Comparison of ENCODE assay signal across 10 mouse cellular contexts in genomic region chr7:45172974-45173373, GRCm38 (mm10). TPM values are rescaled to one million over a fixed set of nuclear protein-coding genes. Genes with fewer than 3 reads are reported as not detected.
A peak's percentile ranks its signal among the peaks of the same experiment; 100 is the strongest.
DNase-seq lines count a peak whose midpoint lies in the region; ATAC-seq lines count a peak whose summit lies in the region.
"Had no signal": no experiment of that assay in that cellular context is flagged by ENCODE, and none has a peak within 500 bp of the region (broad histone marks: within the 10 kb centered on the region; RNA-seq: fewer than 3 reads in every experiment).

No protein-coding gene starts in this region.

- no peak for ATAC-seq in liver, embryonic 13.5 days (ENCODE audit: low read depth)

- no peak overlapping the region for H3K27ac ChIP-seq in liver, embryonic 13.5 days

- H3K9me3 ChIP-seq in liver, embryonic 13.5 days (replicated peaks), result peaks cover 27% of the 10 kb centered on the region

- 48% methylated on average over 7 of the region's 7 CpGs for WGBS in liver, embryonic 13.5 days (ENCODE audit: insufficient replicate concordance)

- H3K4me1 ChIP-seq in liver, embryonic 13.5 days (replicated peaks), result peaks cover 5% of the 10 kb centered on the region; the same call in 1 of the 2 replicates

- H3K4me2 ChIP-seq in liver, embryonic 13.5 days, result no peak overlapping the region

- no peak overlapping the region for H3K4me3 ChIP-seq in liver, embryonic 13.5 days (replicated peaks)

- peak; percentile 59 to 78 for DNase-seq in cerebellum, postnatal 25 days
- DNase-seq in cerebellum, postnatal 4 days (ENCODE audit: low spot score in 2 of 2), result no peak
- DNase-seq in right cerebral cortex, postnatal 14 days, result peak; percentile 57
- no peak for DNase-seq in right cerebral cortex, adult 2 months (ENCODE audit: low spot score in 2 of 2)
- DNase-seq in liver, embryonic 13.5 days, result peak; percentile 32
- DNase-seq in thymus, postnatal 25 days, result peak; percentile 54
- no peak for DNase-seq in layer of hippocampus, postnatal 36 days
- no peak for DNase-seq in heart, adult 8-10 months (ENCODE audit: low spot score)
- DNase-seq: gastrocnemius, postnatal 10 days had no signal

- H3K27me3 ChIP-seq in liver, embryonic 13.5 days, result peaks cover 93% of the 10 kb centered on the region

- no peaks in the 10 kb centered on the region for H3K36me3 ChIP-seq in liver, embryonic 13.5 days

- no peak overlapping the region for H3K9ac ChIP-seq in liver, embryonic 13.5 days

RNA-seq across cellular contexts. Expression of gene Gfy, which starts 6.4 kb away (rescaled TPM):
- not detected in 2 replicates for polyA plus RNA-seq in liver, embryonic 13.5 days (2015; fragmentation: Nextera tagmentation; extraction: Ambion mirVana)
- total RNA-seq in layer of hippocampus, postnatal 36 days (2021), result under 1 TPM; 0.17 to 0.28 TPM
- not detected for total RNA-seq in heart, adult 8-10 months (2022)
- polyA plus RNA-seq: liver, embryonic 16.5 days had no signal

RNA-seq across cellular contexts. Expression of gene Pth2, which starts 7.8 kb away (rescaled TPM):
- polyA plus RNA-seq in liver, embryonic 13.5 days (2015; fragmentation: Nextera tagmentation; extraction: Ambion mirVana), result not detected in 2 replicates
- not detected for total RNA-seq in layer of hippocampus, postnatal 36 days (2021)
- total RNA-seq in heart, adult 8-10 months (2022), result not detected
- total RNA-seq: gastrocnemius, postnatal 10 days had no signal
- polyA plus RNA-seq: liver, embryonic 16.5 days had no signal

RNA-seq across cellular contexts. Expression of gene Slc17a7, which starts 9.2 kb away (rescaled TPM):
- polyA plus RNA-seq in liver, embryonic 13.5 days (2015; fragmentation: Nextera tagmentation; extraction: Ambion mirVana), result not detected in 2 replicates
- total RNA-seq in layer of hippocampus, postnatal 36 days (2021), result 1,000 to 10,000 TPM; 1,360 to 1,418 TPM
- total RNA-seq in heart, adult 8-10 months (2022), result 10 to 100 TPM; 32.0 to 50.7 (median 41.1) TPM
- polyA plus RNA-seq: liver, embryonic 16.5 days had no signal

RNA-seq across cellular contexts. Expression of gene Aldh16a1, which starts 18.6 kb away (rescaled TPM):
- polyA plus RNA-seq in liver, embryonic 13.5 days (2015; fragmentation: Nextera tagmentation; extraction: Ambion mirVana), result 28.0 and 30.3 TPM in 2 replicates
- total RNA-seq in layer of hippocampus, postnatal 36 days (2021), result 10 to 100 TPM; 10.5 to 18.0 TPM
- total RNA-seq in heart, adult 8-10 months (2022), result 10 to 100 TPM; 24.9 to 36.9 (median 29.2) TPM

RNA-seq across cellular contexts. Expression of gene Pih1d1, which starts 18.9 kb away (rescaled TPM):
- polyA plus RNA-seq in liver, embryonic 13.5 days (2015; fragmentation: Nextera tagmentation; extraction: Ambion mirVana), result 51.7 and 54.8 TPM in 2 replicates
- total RNA-seq in layer of hippocampus, postnatal 36 days (2021), result 10 to 100 TPM; 44.5 to 46.8 TPM
- 10 to 100 TPM; 40.4 to 50.5 (median 48.0) TPM for total RNA-seq in heart, adult 8-10 months (2022)

Comparison
In these comparisons a context has a peak if more than half of its experiments do, and no peak if none do; other contexts are left out.
1. DNase-seq: peak in cerebellum, postnatal 25 days (2 of 2), right cerebral cortex, postnatal 14 days (single experiment), liver, embryonic 13.5 days (single experiment) and thymus, postnatal 25 days (single experiment); none in cerebellum, postnatal 4 days (0 of 2), right cerebral cortex, adult 2 months (0 of 2), layer of hippocampus, postnatal 36 days (0 of 2) and heart, adult 8-10 months (single experiment).
2. RNA of gene Slc17a7, which starts 9.2 kb away (total RNA-seq): 1,360 to 1,418 TPM in layer of hippocampus, postnatal 36 days; 32.0 to 50.7 TPM in heart, adult 8-10 months; every median in the first group is over 10 times any median in the second.